Mouse (Mus musculus): ENCODE measurements around the gene Vps16.
A peak's percentile ranks its signal among the peaks of the same experiment; 100 is the strongest.

Gene Vps16

GRCm38 (mm10) chr2:130421781-130422620 is 2.1 kb upstream of the Vps16 start:
- no peak for DNase-seq (ENCODE audit: low spot score in 2 of 2)

- DNase-seq (ENCODE audit: low spot score in 2 of 2): peak; percentile 53 to 92
These were observed 578 bp upstream of the Vps16 start for GRCm38 (mm10) chr2:130423397-130424125.

GRCm38 (mm10) chr2:130425112-130425511 is 973 bp downstream of the Vps16 start:
- DNase-seq (ENCODE audit: low spot score in 2 of 2): no peak

GRCm38 (mm10) chr2:130429851-130430250 is 5.7 kb downstream of the Vps16 start:
- DNase-seq (ENCODE audit: low spot score in 2 of 2): no peak

GRCm38 (mm10) chr2:130430484-130430883 is 6.3 kb downstream of the Vps16 start:
- no peak for DNase-seq (ENCODE audit: low spot score in 2 of 2)

- DNase-seq (ENCODE audit: low spot score in 2 of 2): no peak
These were observed 8.0 kb downstream of the Vps16 start for GRCm38 (mm10) chr2:130432157-130432556.

- no peak for DNase-seq (ENCODE audit: low spot score in 2 of 2)
These were observed 9.0 kb downstream of the Vps16 start for GRCm38 (mm10) chr2:130433152-130433551.

- no peak for DNase-seq (ENCODE audit: low spot score in 2 of 2)
These were observed 12.6 kb downstream of the Vps16 start for GRCm38 (mm10) chr2:130436769-130437168.

- no peak for DNase-seq (ENCODE audit: low spot score in 2 of 2)
These were observed 14.7 kb downstream of the Vps16 start for GRCm38 (mm10) chr2:130438861-130439260.

- DNase-seq (ENCODE audit: low spot score in 2 of 2): no peak
These were observed 15.8 kb downstream of the Vps16 start for GRCm38 (mm10) chr2:130439840-130440480.

- no peak for DNase-seq (ENCODE audit: low spot score in 2 of 2)
These were observed 18.0 kb downstream of the Vps16 start for GRCm38 (mm10) chr2:130442162-130442561.

- no peak for DNase-seq (ENCODE audit: low spot score in 2 of 2)
These were observed 24.3 kb downstream of the Vps16 start for GRCm38 (mm10) chr2:130448449-130448848.

- no peak for DNase-seq (ENCODE audit: low spot score in 2 of 2)
These were observed 25.1 kb downstream of the Vps16 start for GRCm38 (mm10) chr2:130449021-130449793.

- peak; percentile 87 to 94 for DNase-seq (ENCODE audit: low spot score in 2 of 2)
These were observed 25.8 kb downstream of the Vps16 start, which contains the start of gene Ptpra for GRCm38 (mm10) chr2:130449794-130450433. Ptpra (plus strand) TSS chr2:130450278.

GRCm38 (mm10) chr2:130450434-130450796 is 26.3 kb downstream of the Vps16 start:
- DNase-seq (ENCODE audit: low spot score in 2 of 2): peak; percentile 66 to 83

GRCm38 (mm10) chr2:130451086-130451726 is 27.1 kb downstream of the Vps16 start:
- DNase-seq (ENCODE audit: low spot score in 2 of 2): no peak

GRCm38 (mm10) chr2:130451727-130452090 is 27.6 kb downstream of the Vps16 start:
- DNase-seq (ENCODE audit: low spot score in 2 of 2): no peak

- DNase-seq (ENCODE audit: low spot score in 2 of 2): no peak
These were observed 28.1 kb downstream of the Vps16 start for GRCm38 (mm10) chr2:130452266-130452665.

- no peak for DNase-seq (ENCODE audit: low spot score in 2 of 2)
These were observed 29.3 kb downstream of the Vps16 start for GRCm38 (mm10) chr2:130453421-130453820.

GRCm38 (mm10) chr2:130454748-130455370 is 30.7 kb downstream of the Vps16 start:
- no peak for DNase-seq (ENCODE audit: low spot score in 2 of 2)

Data from urinary bladder, adult 18-20 months (tissue).